Mouse (Mus musculus): ENCODE measurements around the gene Trpm8. TPM values are rescaled to one million over a fixed set of nuclear protein-coding genes. Genes with fewer than 3 reads are reported as not detected.

Trpm8 gene
- total and polyA plus RNA-seq, 3 experiments: not detected

DNA sequence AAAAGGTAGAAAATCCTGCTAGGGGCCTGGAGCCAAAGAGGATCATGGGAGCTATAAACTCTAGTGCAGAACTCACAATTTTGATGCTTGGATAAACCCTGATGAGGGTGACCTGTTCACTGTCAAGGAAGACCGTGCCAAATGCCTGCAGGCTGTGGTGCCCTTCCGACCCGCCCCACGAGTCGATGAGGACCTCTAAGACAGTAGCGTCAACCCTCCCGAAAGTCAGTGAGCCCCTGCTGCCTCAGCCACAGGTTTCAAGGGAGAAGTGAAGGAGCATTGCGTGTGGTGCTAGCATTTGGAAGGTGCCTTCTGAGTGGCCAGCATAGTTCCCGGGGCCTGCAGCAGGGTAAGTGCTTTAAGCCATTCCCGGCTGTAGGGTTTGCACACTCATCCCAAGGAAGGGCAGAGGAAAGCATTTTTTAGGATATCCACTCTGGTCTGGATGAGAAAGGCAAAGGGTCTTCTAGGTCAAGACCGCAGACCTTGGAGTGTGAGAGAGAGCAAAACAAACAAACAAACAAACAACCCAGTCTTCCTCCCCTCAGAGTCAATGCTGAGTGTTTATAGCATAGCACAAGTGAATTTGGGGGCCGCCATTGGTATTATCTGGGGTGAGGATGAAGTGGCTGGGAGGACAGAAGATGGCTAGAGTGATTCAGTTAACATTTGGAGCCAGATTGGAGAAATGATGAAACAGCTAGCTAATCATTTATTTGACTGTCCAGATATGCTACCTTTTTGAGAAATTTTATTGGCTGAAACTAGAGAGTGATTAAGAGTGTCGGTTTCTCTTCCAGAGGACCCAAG lies 9.6 kb downstream of the Trpm8 start:
- Histone ChIP-seq H3K4me2 (ENCODE audit: insufficient read depth, low read depth, poor library complexity, severe bottlenecking) (peak overlapping the region; percentile 29; the same call in 1 of the 2 replicates), H3K27me3 (replicated peaks) (peaks cover 73% of the 10 kb centered on the region), H3K9ac (ENCODE audit: insufficient read depth, low read depth) (no peak overlapping the region), H3K9me3 (replicated peaks; ENCODE audit: low read length) (peaks cover 21% of the 10 kb centered on the region), H3K36me3 (replicated peaks in 1 of 2; ENCODE audit: control insufficient read depth in 1 of 2, insufficient read depth in 1 of 2, low read length in 1 of 2) (no peaks in the 10 kb centered on the region), H3K4me3 (replicated peaks in 1 of 3; ENCODE audit: low read depth in 2 of 3, low read length in 2 of 3, poor library complexity in 1 of 3) (no peak overlapping the region), H3K27ac (ENCODE audit: insufficient read depth, low read depth) (no peak overlapping the region), H3K79me2 (replicated peaks; ENCODE audit: control insufficient read depth, extremely low read depth, insufficient read depth, poor library complexity, severe bottlenecking) (no peaks in the 10 kb centered on the region), H3K4me1 (ENCODE audit: control insufficient read depth in 1 of 2, insufficient read depth in 2 of 2) (peaks cover 13 to 22% of the 10 kb centered on the region in 2 experiments)
- dilution Hi-C loops (cut with MboI; ENCODE audit: extremely low pct_ligation_motif_present, extremely low pct_unique_long_range_greater_than_20kb, low sequenced_read_pairs) (no loop called here), in situ Hi-C loops (cut with MboI; ENCODE audit: low pct_ligation_motif_present, low pct_unique_long_range_greater_than_20kb, low sequenced_read_pairs) (loop anchor here (10.0 to 25.0 kb wide), 2 partner anchors 152 to 325 kb away; partner anchors contain the start of gene Ugt1a6a)
- no peak for DNase-seq (ENCODE audit: extremely low read depth)
- TF ChIP-seq ETS1 (conservative IDR thresholded peaks at IDR 0.05; ENCODE audit: low read depth, low read length): no peak
- TF ChIP-seq ELF1 (IDR thresholded peaks at IDR 0.05; ENCODE audit: low read depth, low read length): no peak
- TF ChIP-seq SIN3A (IDR thresholded peaks at IDR 0.05; ENCODE audit: low read length): peak; percentile 65; the same call in 1 of the 2 replicates
- TF ChIP-seq HCFC1 (IDR thresholded peaks at IDR 0.05; ENCODE audit: low read depth, low read length): no peak
- TF ChIP-seq JUND (conservative IDR thresholded peaks at IDR 0.05; ENCODE audit: low read depth, low read length): no peak; the same call in 1 of the 2 replicates
- no peak for TF ChIP-seq USF2 (conservative IDR thresholded peaks at IDR 0.05; ENCODE audit: low read depth, low read length)
- no peak; the same call in 1 of the 2 replicates for TF ChIP-seq MAZ (IDR thresholded peaks at IDR 0.05; ENCODE audit: low read depth, low read length)
- TF ChIP-seq CHD2 (IDR thresholded peaks at IDR 0.05; ENCODE audit: low read length): no peak
- TF ChIP-seq JUN (IDR thresholded peaks at IDR 0.05; ENCODE audit: insufficient read depth, low read depth, low read length): no peak
- no peak for TF ChIP-seq KAT2A (IDR thresholded peaks at IDR 0.05; ENCODE audit: insufficient replicate concordance, low read length)
- TF ChIP-seq GABPA (IDR thresholded peaks at IDR 0.05; ENCODE audit: insufficient replicate concordance, low read depth, low read length): no peak
- no peak for TF ChIP-seq ZC3H11A (IDR thresholded peaks at IDR 0.05; ENCODE audit: low read depth, low read length)
- TF ChIP-seq SMC3 (IDR thresholded peaks at IDR 0.05; ENCODE audit: low read depth, low read length): no peak
- TF ChIP-seq BHLHE40 (IDR thresholded peaks at IDR 0.05; ENCODE audit: low read depth, low read length): no peak
- TF ChIP-seq RAD21 (IDR thresholded peaks at IDR 0.05; ENCODE audit: low read depth, low read length): no peak
- no peak for TF ChIP-seq NRF1 (IDR thresholded peaks at IDR 0.05; ENCODE audit: low read depth, low read length)
- TF ChIP-seq IRF4 (IDR thresholded peaks at IDR 0.05; ENCODE audit: low read depth, low read length): no peak
- TF ChIP-seq RCOR1 (conservative IDR thresholded peaks at IDR 0.05; ENCODE audit: low read depth, low read length): no peak; the same call in 1 of the 2 replicates
- TF ChIP-seq USF1 (IDR thresholded peaks at IDR 0.05; ENCODE audit: low read depth, low read length): no peak
- no peak for TF ChIP-seq CHD1 (IDR thresholded peaks at IDR 0.05; ENCODE audit: low read depth, low read length)
- TF ChIP-seq MEF2A (IDR thresholded peaks at IDR 0.05; ENCODE audit: borderline replicate concordance, low read depth, low read length): no peak; the same call in 1 of the 2 replicates
- TF ChIP-seq NELFE (IDR thresholded peaks at IDR 0.05; ENCODE audit: low read depth, low read length): 0 out of 2 replicates have a peak, but pooled peaks have one; percentile 31
- 0 out of 2 replicates have a peak, but pooled peaks have one; percentile 32 for TF ChIP-seq MAFK (IDR thresholded peaks at IDR 0.05; ENCODE audit: insufficient replicate concordance, low read length)
- TF ChIP-seq MXI1 (IDR thresholded peaks at IDR 0.05; ENCODE audit: low read depth, low read length): no peak
- TF ChIP-seq ZMIZ1 (IDR thresholded peaks at IDR 0.05; ENCODE audit: low read depth, low read length): no peak
- no peak for TF ChIP-seq UBTF (IDR thresholded peaks at IDR 0.05; ENCODE audit: low read depth, low read length)
- no peak for TF ChIP-seq ZNF384 (IDR thresholded peaks at IDR 0.05; ENCODE audit: low read depth, low read length)
- TF ChIP-seq PAX5 (IDR thresholded peaks at IDR 0.05; ENCODE audit: low read length): no peak
- peak; percentile 43 for TF ChIP-seq MAX (IDR thresholded peaks at IDR 0.05; ENCODE audit: low read length)
- no peak for TF ChIP-seq MYC (IDR thresholded peaks at IDR 0.05; ENCODE audit: low read depth, low read length)
- no peak for TF ChIP-seq EP300 (IDR thresholded peaks at IDR 0.05; ENCODE audit: low read length)
- TF ChIP-seq TCF12 (IDR thresholded peaks at IDR 0.05; ENCODE audit: low read depth, low read length): no peak; the same call in 1 of the 2 replicates
